10 mouse cellular contexts compared by ENCODE assay signal in genomic region chr6:38351930-38352329, GRCm38 (mm10). TPM values are rescaled to one million over a fixed set of nuclear protein-coding genes. Genes with fewer than 3 reads are reported as not detected.
DNase-seq lines count a peak whose midpoint lies in the region; ATAC-seq lines count a peak whose summit lies in the region.
"Had no signal": no experiment of that assay in that cellular context is flagged by ENCODE, and none has a peak within 500 bp of the region (broad histone marks: within the 10 kb centered on the region; RNA-seq: fewer than 3 reads in every experiment).

No protein-coding gene starts in this region.

- H3K4me1 ChIP-seq in heart, embryonic 10.5 days = 0 out of 2 replicates have a peak, but pooled peaks cover 18% of the 10 kb centered on the region

- no peak for DNase-seq in heart, embryonic 10.5 days (ENCODE audit: low spot score)
- no peak for DNase-seq in heart, adult 9 months (ENCODE audit: low spot score in 2 of 2)
- DNase-seq in retina, embryonic 14.5 days (ENCODE audit: low spot score) = peak; percentile 6
- no peak for DNase-seq in retina, postnatal 1 day
- DNase-seq in naive thymus-derived CD4-positive, alpha-beta T cell, adult 2 months (ENCODE audit: low read depth) = peak; percentile 73
- no peak for DNase-seq in urinary bladder, adult 18-20 months (ENCODE audit: low spot score in 2 of 2)
- DNase-seq in right cerebral cortex, postnatal 4 days = no peak
- DNase-seq: gastrocnemius, postnatal 10 days; midbrain, embryonic 14.5 days had no signal

- no peaks in the 10 kb centered on the region for H3K9me3 ChIP-seq in heart, embryonic 10.5 days

- H3K27me3 ChIP-seq in heart, embryonic 10.5 days (ENCODE audit: insufficient read depth, poor library complexity, severe bottlenecking) = peaks cover 64% of the 10 kb centered on the region

- H3K4me3 ChIP-seq in heart, embryonic 10.5 days = peak overlapping the region; percentile 78; the same call in 1 of the 2 replicates

- no peaks in the 10 kb centered on the region for H3K36me3 ChIP-seq in heart, embryonic 10.5 days

- ATAC-seq in inflammation-experienced regulatory T-cells, adult 6 months = peak; percentile 25

- 50% methylated on average over 4 of the region's 4 CpGs for WGBS in heart, embryonic 10.5 days

- H3K27ac ChIP-seq in heart, embryonic 10.5 days = no peak overlapping the region

RNA-seq across cellular contexts. Expression of gene Zc3hav1, which starts 2.5 kb away (rescaled TPM):
- polyA plus RNA-seq in heart, embryonic 10.5 days (2016; fragmentation: Nextera tagmentation; extraction: Ambion mirVana) = 8.0 and 9.7 TPM in 2 replicates
- 100 to 1,000 TPM; 163 to 188 (median 167) TPM for polyA plus RNA-seq in inflammation-experienced regulatory T-cells, adult 6 months (2017; shearing (Covaris generic))

RNA-seq across cellular contexts. Expression of gene Ttc26, which starts 29.3 kb away (rescaled TPM):
- 4.2 and 6.8 TPM in 2 replicates for polyA plus RNA-seq in heart, embryonic 10.5 days (2016; fragmentation: Nextera tagmentation; extraction: Ambion mirVana)
- under 1 TPM in 1 of 3 experiments, not detected in 2; 0.14 TPM for polyA plus RNA-seq in inflammation-experienced regulatory T-cells, adult 6 months (2017; shearing (Covaris generic))

RNA-seq across cellular contexts. Expression of gene Zc3hav1l, which starts 52.9 kb away (rescaled TPM):
- 11.9 and 13.4 TPM in 2 replicates for polyA plus RNA-seq in heart, embryonic 10.5 days (2016; fragmentation: Nextera tagmentation; extraction: Ambion mirVana)
- under 1 TPM; 0.16 to 0.50 (median 0.47) TPM for polyA plus RNA-seq in inflammation-experienced regulatory T-cells, adult 6 months (2017; shearing (Covaris generic))

Comparison
In these comparisons a context has a peak if more than half of its experiments do, and no peak if none do; other contexts are left out.
1. DNase-seq: peak in retina, embryonic 14.5 days (single experiment) and naive thymus-derived CD4-positive, alpha-beta T cell, adult 2 months (single experiment); none in heart, embryonic 10.5 days (single experiment), heart, adult 9 months (0 of 2), retina, postnatal 1 day (single experiment), urinary bladder, adult 18-20 months (0 of 2) and right cerebral cortex, postnatal 4 days (single experiment).
2. RNA of gene Zc3hav1, which starts 2.5 kb away (polyA plus RNA-seq): 163 to 188 TPM in inflammation-experienced regulatory T-cells, adult 6 months; 8.0 to 9.7 TPM in heart, embryonic 10.5 days; every median in the first group is over 10 times any median in the second.